Mouse (Mus musculus): ENCODE data around the gene E4f1. TPM values are rescaled to one million over a fixed set of nuclear protein-coding genes. Genes with fewer than 3 reads are reported as not detected.
"Not testable (repeated sequence)": the region's sequence is repeated elsewhere in the genome, so short reads cannot be mapped to it uniquely, and the experiment has no call there.

The E4f1 gene
- total RNA-seq, 2 experiments from 2014 or later, result 21.9 to 23.1 TPM

- not testable (repeated sequence) for DNase-seq (ENCODE audit: low spot score in 2 of 2)
These were observed 44.8 kb downstream of the E4f1 start for GRCm38 (mm10) chr17:24425326-24425725.

GRCm38 (mm10) chr17:24424489-24424888, 45.6 kb downstream of the E4f1 start:
- no peak for DNase-seq (ENCODE audit: low spot score in 2 of 2)

- no peak for DNase-seq (ENCODE audit: low spot score in 2 of 2)
These were observed 47.0 kb downstream of the E4f1 start for GRCm38 (mm10) chr17:24423114-24423513.

GRCm38 (mm10) chr17:24416051-24416652, 54.0 kb downstream of the E4f1 start:
- DNase-seq (ENCODE audit: low spot score in 2 of 2), result no peak

GRCm38 (mm10) chr17:24415011-24415410, 55.1 kb downstream of the E4f1 start:
- DNase-seq (ENCODE audit: low spot score in 2 of 2), result no peak

- peak; percentile 81 to 85 for DNase-seq (ENCODE audit: low spot score in 2 of 2)
These were observed 55.7 kb downstream of the E4f1 start, which contains the start of gene Rnps1 for GRCm38 (mm10) chr17:24414230-24414976. Rnps1 (plus strand) TSS chr17:24414565.

- no peak for DNase-seq (ENCODE audit: low spot score in 2 of 2)
These were observed 56.4 kb downstream of the E4f1 start for GRCm38 (mm10) chr17:24413557-24414211.

GRCm38 (mm10) chr17:24407116-24407803, 62.9 kb downstream of the E4f1 start:
- no peak for DNase-seq (ENCODE audit: low spot score in 2 of 2)

- peak; percentile 54 to 65 for DNase-seq (ENCODE audit: low spot score in 2 of 2)
These were observed 67.7 kb downstream of the E4f1 start for GRCm38 (mm10) chr17:24402371-24402770.

- DNase-seq (ENCODE audit: low spot score in 2 of 2), result no peak
These were observed 75.7 kb downstream of the E4f1 start for GRCm38 (mm10) chr17:24394456-24394855.

Other genes starting within 250 kb of the E4f1 start
- 1 to 10 TPM; 3.5 to 7.1 TPM for gene Tedc2, start 249.5 kb downstream of the E4f1 start, total RNA-seq (2021)
- gene Ccnf, start 218.8 kb downstream of the E4f1 start, total RNA-seq (2021), result 1 to 10 TPM; 2.2 to 2.3 TPM
- gene Abca17, start 119.2 kb downstream of the E4f1 start, total RNA-seq (2021), result under 1 TPM in 1 of 2 experiments, not detected in 1; 0.10 TPM
- gene Abca3, start 118.4 kb downstream of the E4f1 start, total RNA-seq (2021), result 10 to 100 TPM; 23.2 to 27.7 TPM
- 10 to 100 TPM; 61.1 to 82.0 TPM for gene Rnps1, start 55.7 kb downstream of the E4f1 start, total RNA-seq (2021)
- gene Eci1, start 43.7 kb downstream of the E4f1 start, total RNA-seq (2021), result 100 to 1,000 TPM; 249 to 330 TPM
- 1 to 10 TPM; 2.8 to 4.0 TPM for gene Dnase1l2, start 27.2 kb downstream of the E4f1 start, total RNA-seq (2021)
- gene Pgp, start 79 bp upstream of the E4f1 start, total RNA-seq (2021), result 10 to 100 TPM; 85.8 to 86.4 TPM
- gene Bricd5, start 3.6 kb upstream of the E4f1 start, total RNA-seq (2021), result under 1 TPM; 0.42 to 0.53 TPM
- 10 to 100 TPM; 24.6 to 26.5 TPM for gene Mlst8, start 8.8 kb upstream of the E4f1 start, total RNA-seq (2021)
- 10 to 100 TPM; 16.0 to 31.5 TPM for gene Caskin1, start 18.3 kb upstream of the E4f1 start, total RNA-seq (2021)
- 100 to 1,000 TPM; 101 to 105 TPM for gene Traf7, start 57.6 kb upstream of the E4f1 start, total RNA-seq (2021)
- gene Rab26, start 63.9 kb upstream of the E4f1 start, total RNA-seq (2021), result 1 to 10 TPM; 1.5 to 2.0 TPM
- gene Pkd1, start 79.5 kb upstream of the E4f1 start, total RNA-seq (2021), result 10 to 100 TPM; 37.9 to 38.2 TPM
- 100 to 1,000 TPM in 1 of 2 experiments, 10 to 100 TPM in 1; 93.3 to 111 TPM for gene Tsc2, start 162.3 kb upstream of the E4f1 start, total RNA-seq (2021)
- 1 to 10 TPM; 7.3 to 8.0 TPM for gene Nthl1, start 162.4 kb upstream of the E4f1 start, total RNA-seq (2021)
- gene Slc9a3r2, start 180.0 kb upstream of the E4f1 start, total RNA-seq (2021), result 10 to 100 TPM; 62.0 to 90.2 TPM
- gene Npw, start 188.1 kb upstream of the E4f1 start, total RNA-seq (2021), result not detected
- gene Zfp598, start 199.4 kb upstream of the E4f1 start, total RNA-seq (2021), result 10 to 100 TPM; 50.0 to 55.7 TPM
- 1 to 10 TPM; 2.2 to 3.3 TPM for gene Syngr3, start 219.6 kb upstream of the E4f1 start, total RNA-seq (2021)
- 10 to 100 TPM; 31.9 to 33.9 TPM for gene Gfer, start 225.8 kb upstream of the E4f1 start, total RNA-seq (2021)
- gene Noxo1, start 225.9 kb upstream of the E4f1 start, total RNA-seq (2021), result 1 to 10 TPM; 2.8 to 3.9 TPM
- gene Tbl3, start 237.3 kb upstream of the E4f1 start, total RNA-seq (2021), result 10 to 100 TPM; 30.2 to 32.4 TPM
- gene Rnf151, start 247.8 kb upstream of the E4f1 start, total RNA-seq (2021), result not detected
- 100 to 1,000 TPM; 653 to 681 TPM for gene Rps2, start 247.8 kb upstream of the E4f1 start, total RNA-seq (2021)